Mouse (Mus musculus): ENCODE measurements at regions not wholly inside any gene's neighbourhood (a gene's known extent, or its start where the extent isn't known, plus 50 kb on each side); places are given as distances from the start of the nearest gene placed in this dataset.

DNA sequence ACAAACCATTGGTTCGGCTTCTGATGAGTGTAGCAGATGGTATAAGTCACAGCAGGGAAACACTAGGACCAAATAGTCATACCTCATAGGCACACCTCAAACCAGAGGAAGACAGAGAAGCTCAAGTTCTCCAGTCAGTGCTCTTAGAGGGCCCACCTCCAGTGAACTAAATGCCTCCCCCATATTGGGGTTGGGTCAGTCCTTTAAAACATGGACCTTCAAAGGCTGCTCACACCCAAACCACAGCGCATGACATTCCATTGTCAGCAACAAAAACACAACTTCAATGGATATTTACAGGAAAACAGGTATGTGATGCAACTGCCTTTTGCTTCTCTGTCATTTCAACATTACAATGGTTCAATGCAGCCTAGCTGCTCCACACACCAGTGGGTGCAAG, 65.1 kb upstream of the Ttc29 start:
- no peak for DNase-seq (ENCODE audit: low spot score in 2 of 2)

GRCm38 (mm10) chr8:78154873-78155272, 58.2 kb upstream of the Ttc29 start:
- DNase-seq (ENCODE audit: low spot score in 2 of 2), result no peak

- DNase-seq (ENCODE audit: low spot score in 2 of 2), result no peak
Observed at GRCm38 (mm10) chr8:78162046-78162445, 51.1 kb upstream of the Ttc29 start.

- no peak for DNase-seq (ENCODE audit: low spot score in 2 of 2)
Observed at GRCm38 (mm10) chr8:78162763-78163508, 50.2 kb upstream of the Ttc29 start.
